Mouse (Mus musculus) small intestine, adult 2 months (tissue): ENCODE measurements around the gene Rmnd5b.

Experiments used
- CTCF ChIP-seq: fragments of 200-500 bp; IDR thresholded peaks from 2 replicates; pipeline ENCODE4 v1.5.1; 2012; ENCODE audit warnings: low read depth, mild to moderate bottlenecking, control low read depth, inconsistent platforms, low read length, moderate library complexity, mixed read lengths; ENCODE audit not compliant: insufficient replicate concordance, insufficient read length; ENCODE audit errors: extremely low read depth
- POLR2A ChIP-seq: fragments of 200-500 bp; IDR thresholded peaks from 2 replicates; pipeline ENCODE4 v1.6.1; 2012; ENCODE audit warnings: low read depth, mild to moderate bottlenecking, control low read depth, inconsistent platforms, low read length, moderate library complexity

- TF ChIP-seq POLR2A (no peak), CTCF (no peak)
These were observed 33.4 kb downstream of the Rmnd5b start for GRCm38 (mm10) chr11:51602253-51602652.
